ENCODE assay signal across 9 mouse cellular contexts in the genomic region with DNA sequence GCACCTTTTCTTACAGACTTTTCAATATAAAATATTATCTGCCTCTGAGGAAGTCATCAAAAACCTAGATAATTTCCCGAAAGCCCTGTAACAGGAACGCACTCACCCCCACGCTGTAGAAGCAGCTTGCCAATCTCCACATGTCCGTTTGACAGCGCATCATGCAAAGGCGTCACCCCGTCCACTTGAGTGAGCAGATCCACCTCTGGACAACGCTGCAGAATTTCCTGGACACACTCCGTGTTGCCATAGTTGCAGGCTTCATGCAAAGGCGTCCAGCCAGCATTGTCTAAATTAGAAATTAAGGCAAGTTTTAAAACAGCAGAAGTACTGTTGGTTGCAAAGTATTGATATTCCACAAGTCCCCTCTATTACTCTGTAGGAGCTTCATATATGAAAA.
DNase-seq lines count a peak whose midpoint lies in the region; ATAC-seq and TF ChIP-seq lines count a peak whose summit lies in the region.
"Had no signal": no experiment of that assay in that cellular context is flagged by ENCODE, and none has a peak within 500 bp of the region (broad histone marks: within the 10 kb centered on the region; RNA-seq: fewer than 3 reads in every experiment).

No protein-coding gene starts in this region.

- H3K4me1 ChIP-seq in forebrain, embryonic 13.5 days = peaks cover 10% of the 10 kb centered on the region
- H3K4me1 ChIP-seq in hindbrain, embryonic 11.5 days (replicated peaks; ENCODE audit: control insufficient read depth, insufficient read depth, low read length) = no peaks in the 10 kb centered on the region
- H3K4me1 ChIP-seq in midbrain, embryonic 15.5 days = peaks cover 3% of the 10 kb centered on the region; the same call in 1 of the 2 replicates
- no peaks in the 10 kb centered on the region for H3K4me1 ChIP-seq in stomach, postnatal 0 days (replicated peaks; ENCODE audit: control insufficient read depth, insufficient read depth)

- peak overlapping the region; percentile 34; the same call in 1 of the 2 replicates for H3K9ac ChIP-seq in forebrain, embryonic 13.5 days
- H3K9ac ChIP-seq in hindbrain, embryonic 11.5 days (ENCODE audit: low read depth, low read length) = no peak overlapping the region
- no peak overlapping the region for H3K9ac ChIP-seq in midbrain, embryonic 15.5 days
- no peak overlapping the region for H3K9ac ChIP-seq in stomach, postnatal 0 days (ENCODE audit: low read length)
- H3K9ac ChIP-seq: liver, postnatal 0 days had no signal

- intact Hi-C loops in left cerebral cortex, postnatal 10 days (cut with DNase I) = loop anchor here (5.0 kb wide), 1 partner anchor 1151 kb away; the partner anchor contains the start of gene Nr2f1

- no peaks in the 10 kb centered on the region for H3K9me3 ChIP-seq in forebrain, embryonic 13.5 days (replicated peaks)
- no peaks in the 10 kb centered on the region for H3K9me3 ChIP-seq in hindbrain, embryonic 11.5 days (ENCODE audit: control insufficient read depth, low read length)
- H3K9me3 ChIP-seq in midbrain, embryonic 15.5 days = no peaks in the 10 kb centered on the region
- no peaks in the 10 kb centered on the region for H3K9me3 ChIP-seq in stomach, postnatal 0 days (ENCODE audit: control insufficient read depth, low read length)

- H3K27me3 ChIP-seq in forebrain, embryonic 13.5 days = no peaks in the 10 kb centered on the region
- no peaks in the 10 kb centered on the region for H3K27me3 ChIP-seq in hindbrain, embryonic 11.5 days (ENCODE audit: control insufficient read depth, insufficient read depth, low read length)
- no peaks in the 10 kb centered on the region for H3K27me3 ChIP-seq in midbrain, embryonic 15.5 days (replicated peaks)
- H3K27me3 ChIP-seq in stomach, postnatal 0 days (ENCODE audit: control insufficient read depth, insufficient read depth, low read length) = no peaks in the 10 kb centered on the region

- peak overlapping the region; percentile 23 for H3K4me3 ChIP-seq in forebrain, embryonic 13.5 days
- no peak overlapping the region for H3K4me3 ChIP-seq in hindbrain, embryonic 11.5 days (ENCODE audit: low read depth, low read length)
- peak overlapping the region; percentile 9; the same call in 1 of the 2 replicates for H3K4me3 ChIP-seq in midbrain, embryonic 15.5 days
- H3K4me3 ChIP-seq in stomach, postnatal 0 days (ENCODE audit: low read depth, low read length) = no peak overlapping the region

- 52% methylated on average over 10 of the region's 10 CpGs for WGBS in forebrain, embryonic 13.5 days
- WGBS in hindbrain, embryonic 11.5 days = 70% methylated on average over 10 of the region's 10 CpGs
- WGBS in midbrain, embryonic 15.5 days = 52% methylated on average over 10 of the region's 10 CpGs
- 83% methylated on average over 10 of the region's 10 CpGs for WGBS in stomach, postnatal 0 days

- TF ChIP-seq EP300 in stomach, postnatal 0 days (optimal IDR thresholded peaks at IDR 0.05) = no peak

- peak; percentile 22 to 31 for DNase-seq in left cerebral cortex, postnatal 10 days (ENCODE audit: extremely low spot score in 1 of 2, low spot score in 2 of 2)
- no peak for DNase-seq in left cerebral cortex, adult 9 months (ENCODE audit: low spot score in 2 of 2)
- peak; percentile 12 for DNase-seq in hindbrain, embryonic 11.5 days (ENCODE audit: low spot score)
- DNase-seq in stomach, postnatal 0 days (ENCODE audit: low spot score) = no peak
- no peak for DNase-seq in ovary, postnatal 10 days (ENCODE audit: low spot score)
- DNase-seq: kidney, postnatal 25 days; liver, postnatal 0 days had no signal

- peak overlapping the region; percentile 41 for H3K4me2 ChIP-seq in forebrain, embryonic 13.5 days
- no peak overlapping the region for H3K4me2 ChIP-seq in hindbrain, embryonic 11.5 days (replicated peaks; ENCODE audit: low read depth, low read length)
- H3K4me2 ChIP-seq in midbrain, embryonic 15.5 days = peak overlapping the region; percentile 16; the same call in 1 of the 2 replicates
- no peak overlapping the region for H3K4me2 ChIP-seq in stomach, postnatal 0 days (replicated peaks; ENCODE audit: low read depth)

- TF ChIP-seq CTCF in stomach, postnatal 0 days (IDR thresholded peaks at IDR 0.05; ENCODE audit: low read depth) = no peak

- ATAC-seq in forebrain, embryonic 13.5 days = no peak; the same call in 1 of the 2 replicates
- no peak for ATAC-seq in hindbrain, embryonic 11.5 days (ENCODE audit: low FRiP score)
- peak; percentile 74 for ATAC-seq in midbrain, embryonic 15.5 days (replicated peaks)
- no peak for ATAC-seq in stomach, postnatal 0 days (ENCODE audit: low FRiP score, low TSS enrichment)
- ATAC-seq: liver, postnatal 0 days had no signal

- H3K27ac ChIP-seq in forebrain, embryonic 13.5 days = peak overlapping the region; percentile 55
- no peak overlapping the region for H3K27ac ChIP-seq in hindbrain, embryonic 11.5 days (ENCODE audit: low read depth, low read length)
- H3K27ac ChIP-seq in midbrain, embryonic 15.5 days = no peak overlapping the region; the same call in 1 of the 2 replicates
- no peak overlapping the region for H3K27ac ChIP-seq in stomach, postnatal 0 days (replicated peaks)

- H3K36me3 ChIP-seq in forebrain, embryonic 13.5 days (ENCODE audit: poor library complexity, severe bottlenecking) = peaks cover 3% of the 10 kb centered on the region; the same call in 1 of the 2 replicates
- H3K36me3 ChIP-seq in hindbrain, embryonic 11.5 days (ENCODE audit: control insufficient read depth, insufficient read depth, low read length) = no peaks in the 10 kb centered on the region
- no peaks in the 10 kb centered on the region for H3K36me3 ChIP-seq in midbrain, embryonic 15.5 days (replicated peaks)
- H3K36me3 ChIP-seq in stomach, postnatal 0 days (ENCODE audit: control insufficient read depth, insufficient read depth, low read length) = no peaks in the 10 kb centered on the region

Comparison
In these comparisons a context has a peak if more than half of its experiments do, and no peak if none do; other contexts are left out.
1. DNase-seq: peak in left cerebral cortex, postnatal 10 days (2 of 2) and hindbrain, embryonic 11.5 days (single experiment); none in left cerebral cortex, adult 9 months (0 of 2), stomach, postnatal 0 days (single experiment) and ovary, postnatal 10 days (single experiment).
2. H3K4me2 ChIP-seq: peak in forebrain, embryonic 13.5 days (single experiment) and midbrain, embryonic 15.5 days (single experiment); none in hindbrain, embryonic 11.5 days (single experiment) and stomach, postnatal 0 days (single experiment).
3. H3K4me3 ChIP-seq: peak in forebrain, embryonic 13.5 days (single experiment) and midbrain, embryonic 15.5 days (single experiment); none in hindbrain, embryonic 11.5 days (single experiment) and stomach, postnatal 0 days (single experiment).